Mouse (Mus musculus): ENCODE data around the gene Angel1.

GRCm38 (mm10) chr12:86652570-86653041, 73.7 kb downstream of the Angel1 start:
- TF ChIP-seq CTCF (IDR thresholded peaks at IDR 0.05; ENCODE audit: borderline replicate concordance, insufficient read depth, low read depth, low read length) (no peak), POLR2A (IDR thresholded peaks at IDR 0.05; ENCODE audit: borderline replicate concordance, insufficient read depth, low read length) (no peak)
